ENCODE assay signal across 22 mouse cellular contexts in genomic region chr12:57382797-57383196, GRCm38 (mm10).
DNase-seq lines count a peak whose midpoint lies in the region; ATAC-seq and TF ChIP-seq lines count a peak whose summit lies in the region.
"Had no signal": no experiment of that assay in that cellular context is flagged by ENCODE, and none has a peak within 500 bp of the region (broad histone marks: within the 10 kb centered on the region; RNA-seq: fewer than 3 reads in every experiment).

No protein-coding gene starts in this region.

- no peak overlapping the region for H3K27ac ChIP-seq in lung, embryonic 14.5 days (ENCODE audit: low read depth)
- H3K27ac ChIP-seq in hindbrain, embryonic 12.5 days, result no peak overlapping the region
- H3K27ac ChIP-seq: heart, embryonic 13.5 days; hindbrain, postnatal 0 days; liver, embryonic 14.5 days had no signal

- H3K9ac ChIP-seq in lung, embryonic 14.5 days, result no peak overlapping the region
- no peak overlapping the region for H3K9ac ChIP-seq in hindbrain, embryonic 12.5 days
- H3K9ac ChIP-seq: heart, embryonic 13.5 days; liver, embryonic 14.5 days had no signal

- H3K27me3 ChIP-seq in lung, embryonic 14.5 days (ENCODE audit: insufficient read depth, low read length), result no peaks in the 10 kb centered on the region
- no peaks in the 10 kb centered on the region for H3K27me3 ChIP-seq in hindbrain, embryonic 12.5 days
- H3K27me3 ChIP-seq: heart, embryonic 13.5 days; megakaryocyte, embryonic 14.5 days had no signal

- 16% methylated on average over 6 of the region's 6 CpGs for WGBS in lung, embryonic 14.5 days
- WGBS in lung, adult 2 months, result 36% methylated on average over 6 of the region's 6 CpGs
- 44% methylated on average over 6 of the region's 6 CpGs for WGBS in hindbrain, embryonic 12.5 days

- no peak for TF ChIP-seq POLR2A in lung, adult 2 months (IDR thresholded peaks at IDR 0.05; ENCODE audit: borderline replicate concordance, extremely low read depth, low read depth, low read length)

- no peak for TF ChIP-seq CTCF in lung, embryonic 14.5 days (IDR thresholded peaks at IDR 0.05; ENCODE audit: low read depth)
- no peak for TF ChIP-seq CTCF in lung, adult 2 months (IDR thresholded peaks at IDR 0.05; ENCODE audit: insufficient read depth, low read length)

- no peaks in the 10 kb centered on the region for H3K9me3 ChIP-seq in lung, embryonic 14.5 days (ENCODE audit: low read depth, low read length)
- no peaks in the 10 kb centered on the region for H3K9me3 ChIP-seq in hindbrain, embryonic 12.5 days (replicated peaks)
- H3K9me3 ChIP-seq: heart, embryonic 13.5 days; megakaryocyte, embryonic 14.5 days had no signal

- H3K4me2 ChIP-seq in lung, embryonic 14.5 days, result no peak overlapping the region
- H3K4me2 ChIP-seq in hindbrain, embryonic 12.5 days (replicated peaks), result no peak overlapping the region
- H3K4me2 ChIP-seq: heart, embryonic 13.5 days had no signal

- DNase-seq in embryo, embryonic 11 days, result peak; percentile 20
- no peak for DNase-seq in embryo, embryonic 10 days (ENCODE audit: low spot score)
- DNase-seq in lung, embryonic 14.5 days, result peak; percentile 47
- no peak for DNase-seq in lung, adult 2 months
- peak; percentile 2 for DNase-seq in lung, postnatal 10 days
- DNase-seq in layer of hippocampus, postnatal 14 days (ENCODE audit: low spot score in 2 of 2), result no peak
- DNase-seq in B cell, adult 2 months, result no peak
- DNase-seq: adrenal gland, postnatal 36 days; cerebellum, adult 8-10 months; heart, adult 11 months; heart, postnatal 4 days; kidney, adult 9 months; kidney, postnatal 36 days; right cerebral cortex, adult 18-20 months; spleen, adult 18-20 months; thymus, postnatal 36 days had no signal

- peak; percentile 49; the same call in 1 of the 2 replicates for ATAC-seq in lung, embryonic 14.5 days (ENCODE audit: insufficient read depth)
- no peak for ATAC-seq in hindbrain, embryonic 12.5 days (ENCODE audit: low FRiP score)
- ATAC-seq: hindbrain, postnatal 0 days had no signal

- no peaks in the 10 kb centered on the region for H3K4me1 ChIP-seq in lung, embryonic 14.5 days (ENCODE audit: insufficient read depth)
- no peaks in the 10 kb centered on the region for H3K4me1 ChIP-seq in lung, adult 2 months (ENCODE audit: control insufficient read depth, insufficient read depth, low read length)
- no peaks in the 10 kb centered on the region for H3K4me1 ChIP-seq in hindbrain, embryonic 12.5 days
- H3K4me1 ChIP-seq: heart, embryonic 13.5 days; megakaryocyte, embryonic 14.5 days had no signal

- no peak overlapping the region for H3K4me3 ChIP-seq in lung, embryonic 14.5 days (ENCODE audit: low read depth, low read length)
- H3K4me3 ChIP-seq in lung, adult 2 months (replicated peaks; ENCODE audit: extremely low read depth, low read depth, low read length), result no peak overlapping the region
- H3K4me3 ChIP-seq in hindbrain, embryonic 12.5 days, result no peak overlapping the region
- H3K4me3 ChIP-seq: erythroblast, embryonic 14.5 days; heart, embryonic 13.5 days; megakaryocyte, embryonic 14.5 days had no signal

- H3K36me3 ChIP-seq in lung, embryonic 14.5 days (ENCODE audit: insufficient read depth), result no peaks in the 10 kb centered on the region
- no peaks in the 10 kb centered on the region for H3K36me3 ChIP-seq in hindbrain, embryonic 12.5 days
- H3K36me3 ChIP-seq: heart, embryonic 13.5 days had no signal

Comparison
In these comparisons a context has a peak if more than half of its experiments do, and no peak if none do; other contexts are left out.
1. DNase-seq: peak in embryo, embryonic 11 days (single experiment), lung, embryonic 14.5 days (single experiment) and lung, postnatal 10 days (single experiment); none in embryo, embryonic 10 days (single experiment), lung, adult 2 months (single experiment), layer of hippocampus, postnatal 14 days (0 of 2) and B cell, adult 2 months (0 of 2).